Mouse (Mus musculus) splenic B cell, adult 2 months (primary cell): ENCODE data around the gene Macrod2.
A peak's percentile ranks its signal among the peaks of the same experiment; 100 is the strongest.

Experiments used
- DNase-seq: peaks from one replicate; pipeline ENCODE4 v3.0.0-alpha.2; 2011; ENCODE audit warnings: low read depth, low spot score
- H3K27me3 ChIP-seq: 2 replicates; pipeline ENCODE4 v1.6.1; 2012; ENCODE audit warnings: mild to moderate bottlenecking, low read length, moderate library complexity, mixed read lengths; ENCODE audit not compliant: control insufficient read depth, poor library complexity, insufficient read depth, severe bottlenecking
- H3K36me3 ChIP-seq: 2 replicates; pipeline ENCODE4 v1.6.1; 2012; ENCODE audit warnings: mild to moderate bottlenecking, low read length, moderate library complexity, mixed read lengths; ENCODE audit not compliant: control insufficient read depth, poor library complexity, insufficient read depth, severe bottlenecking

The Macrod2 gene

GRCm38 (mm10) chr2:140773456-140773855 is 378.3 kb downstream of the Macrod2 start:
- no peak for DNase-seq
- no peaks in the 10 kb centered on the region for H3K27me3 ChIP-seq
- no peaks in the 10 kb centered on the region for H3K36me3 ChIP-seq

DNA sequence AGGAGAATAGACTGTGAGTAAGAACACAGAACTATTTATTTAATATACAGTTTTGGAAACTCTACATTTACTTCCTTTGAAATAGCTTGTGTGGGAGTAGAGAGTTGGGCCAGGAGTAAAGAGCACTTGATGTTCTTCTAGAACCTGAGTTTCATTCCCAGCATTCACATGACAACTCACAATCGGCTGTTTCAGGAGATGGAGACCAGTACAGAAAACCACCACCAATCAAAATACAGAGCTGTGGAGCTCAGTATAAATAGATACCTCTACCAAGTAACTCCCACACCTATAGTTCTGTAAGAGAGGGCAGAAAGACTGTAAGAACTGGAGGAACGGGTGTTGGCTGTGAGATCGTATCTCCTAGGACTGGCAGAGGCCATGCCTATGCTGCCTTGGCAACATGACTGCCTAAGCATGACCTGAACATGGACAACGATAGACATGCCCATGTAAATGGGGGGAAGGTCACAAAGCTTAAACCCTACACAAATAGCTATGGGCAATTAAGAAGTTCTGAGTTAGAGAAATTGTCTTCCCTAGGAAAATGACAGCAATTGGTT is 379.8 kb downstream of the Macrod2 start:
- Histone ChIP-seq H3K27me3 (no peaks in the 10 kb centered on the region), H3K36me3 (no peaks in the 10 kb centered on the region)
- DNase-seq = no peak

DNA sequence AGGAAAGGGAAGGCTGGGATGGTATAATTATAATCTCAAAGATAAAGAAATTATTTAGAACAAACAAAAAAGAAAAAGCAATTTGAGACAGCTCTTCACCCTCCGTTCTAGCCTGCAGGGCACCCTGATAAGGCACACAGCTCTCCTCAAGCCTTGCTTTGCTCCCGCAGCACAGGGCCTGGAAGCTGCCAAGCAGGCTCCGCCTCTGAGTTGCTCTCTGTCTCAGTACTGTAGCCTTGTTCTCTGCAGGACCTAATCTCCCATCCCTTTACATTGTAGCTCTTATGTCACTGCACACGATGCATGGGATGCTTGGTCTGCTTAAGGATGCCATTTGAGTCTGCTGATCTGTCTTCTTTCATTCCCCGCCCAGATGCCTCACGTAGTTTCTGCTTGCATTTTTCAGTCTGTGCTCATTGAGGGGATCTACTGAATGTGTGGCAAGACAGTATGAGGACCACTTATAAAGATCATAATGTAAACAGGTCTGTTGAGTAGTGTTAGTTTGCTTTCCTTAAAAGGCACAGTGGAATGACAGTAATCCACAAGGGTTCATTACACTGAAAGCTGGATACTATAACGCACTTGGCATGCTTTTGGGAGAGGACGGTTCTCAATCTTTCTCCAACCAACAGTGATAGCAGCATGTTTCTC is 380.5 kb downstream of the Macrod2 start:
- Histone ChIP-seq H3K27me3 (no peaks in the 10 kb centered on the region), H3K36me3 (no peaks in the 10 kb centered on the region)
- DNase-seq = no peak

DNA sequence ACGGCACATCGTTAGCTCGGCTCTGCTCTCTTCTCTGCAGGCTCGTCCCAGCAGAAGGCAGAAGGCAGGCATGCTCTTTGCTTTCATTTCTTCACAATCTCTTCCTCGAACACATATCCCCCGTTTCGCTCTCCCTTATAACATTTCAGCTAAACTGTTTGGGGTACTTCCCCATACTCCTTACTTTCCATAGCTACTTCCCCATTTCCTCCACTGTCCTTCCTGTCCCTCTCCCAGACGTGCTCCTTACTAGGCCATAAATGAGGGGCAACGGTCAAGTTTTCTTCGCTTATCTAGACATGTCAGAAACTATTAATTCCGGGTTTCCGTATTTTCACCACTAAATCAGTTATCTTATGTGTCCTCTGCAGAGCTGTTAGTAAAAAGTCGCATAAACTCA is 383.1 kb downstream of the Macrod2 start:
- H3K27me3 ChIP-seq = no peaks in the 10 kb centered on the region
- no peaks in the 10 kb centered on the region for H3K36me3 ChIP-seq
- no peak for DNase-seq

- H3K36me3 ChIP-seq = no peaks in the 10 kb centered on the region
- no peak for DNase-seq
- H3K27me3 ChIP-seq = no peaks in the 10 kb centered on the region
These were observed 387.9 kb downstream of the Macrod2 start for GRCm38 (mm10) chr2:140783041-140783440.

DNA sequence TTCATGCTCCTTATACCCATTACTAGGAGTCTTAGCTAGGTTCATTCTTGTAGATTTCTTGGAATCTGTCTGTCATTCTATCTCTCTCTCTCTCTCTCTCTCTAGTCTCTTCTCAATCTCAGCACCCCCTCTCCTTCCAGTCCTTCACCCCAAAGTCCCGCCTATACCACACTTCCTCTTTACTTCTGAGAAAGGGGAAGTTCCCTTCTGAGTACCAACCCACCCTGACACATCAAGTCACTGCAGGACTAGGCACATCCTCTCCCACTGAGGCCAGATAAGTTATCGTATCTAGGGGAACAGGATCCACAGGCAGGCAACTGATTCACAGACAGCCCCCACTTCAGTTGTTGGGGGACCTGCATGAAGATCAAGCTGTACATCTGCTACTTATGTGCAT is 389.5 kb downstream of the Macrod2 start:
- DNase-seq = peak; percentile 11
- no peaks in the 10 kb centered on the region for H3K36me3 ChIP-seq
- no peaks in the 10 kb centered on the region for H3K27me3 ChIP-seq

- H3K27me3 ChIP-seq = no peaks in the 10 kb centered on the region
- no peaks in the 10 kb centered on the region for H3K36me3 ChIP-seq
- DNase-seq = no peak
These were observed 395.3 kb downstream of the Macrod2 start for GRCm38 (mm10) chr2:140790363-140790762.

- DNase-seq = no peak
These were observed 398.9 kb downstream of the Macrod2 start for GRCm38 (mm10) chr2:140793886-140794608.

DNA sequence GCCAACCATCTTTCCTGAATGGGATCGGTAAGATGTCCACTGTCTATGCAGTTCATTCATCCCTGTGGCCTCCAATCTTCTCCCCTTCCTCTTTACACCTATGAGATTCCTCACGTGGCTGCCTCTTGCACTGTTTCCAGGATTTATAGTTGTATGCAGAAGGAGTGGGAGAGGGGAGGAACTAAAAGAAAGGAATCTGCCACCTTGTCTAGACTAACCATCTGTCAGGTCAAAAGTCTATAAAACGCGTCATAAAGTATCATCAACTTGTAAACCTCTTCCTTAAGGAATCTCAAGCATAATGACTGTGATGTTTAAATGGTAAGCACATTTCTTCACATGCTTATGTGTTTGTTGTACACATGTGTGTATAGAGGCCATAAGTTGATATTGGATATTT is 416.6 kb downstream of the Macrod2 start:
- Histone ChIP-seq H3K36me3 (no peaks in the 10 kb centered on the region), H3K27me3 (no peaks in the 10 kb centered on the region)
- no peak for DNase-seq

More at GRCm38 (mm10) chr2:140793886-140794608, 398.9 kb downstream of the Macrod2 start:
- no peaks in the 10 kb centered on the region for H3K36me3 ChIP-seq
- H3K27me3 ChIP-seq = no peaks in the 10 kb centered on the region

DNA sequence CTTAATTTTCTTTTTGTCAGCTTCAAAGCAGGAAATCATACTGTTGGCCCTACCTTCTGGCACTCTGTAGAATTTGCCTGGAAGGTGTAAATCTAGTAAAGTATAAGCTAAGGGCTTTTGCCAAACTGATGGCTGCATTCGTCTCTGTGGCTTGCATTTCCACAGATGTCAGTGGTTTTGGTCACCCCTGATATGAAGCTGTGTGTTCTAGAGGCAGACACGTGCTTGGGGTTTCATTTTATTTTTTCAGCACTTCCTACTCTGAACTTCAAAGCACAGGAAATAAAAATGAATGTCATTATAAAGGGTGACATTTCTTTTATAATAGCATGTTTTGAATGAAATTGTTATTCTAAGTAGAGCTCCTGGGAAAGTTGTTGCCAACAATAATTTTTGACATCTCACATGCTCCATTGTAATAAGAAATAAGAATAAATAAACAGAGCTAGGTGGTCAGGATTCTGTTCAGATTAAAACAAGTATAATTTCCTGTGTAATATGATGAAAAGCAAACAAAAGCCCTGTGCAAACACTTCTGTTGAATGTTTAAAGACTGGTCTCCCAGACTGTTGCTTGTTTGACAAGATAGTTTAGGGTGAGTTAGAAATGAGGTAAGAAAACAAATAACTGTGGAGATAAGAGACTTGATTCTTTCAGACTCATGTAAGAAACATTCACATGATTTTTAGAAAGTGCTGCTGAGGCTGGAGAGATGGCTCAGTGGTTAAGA is 424.4 kb downstream of the Macrod2 start:
- H3K27me3 ChIP-seq = no peaks in the 10 kb centered on the region
- H3K36me3 ChIP-seq = no peaks in the 10 kb centered on the region
- no peak for DNase-seq

DNA sequence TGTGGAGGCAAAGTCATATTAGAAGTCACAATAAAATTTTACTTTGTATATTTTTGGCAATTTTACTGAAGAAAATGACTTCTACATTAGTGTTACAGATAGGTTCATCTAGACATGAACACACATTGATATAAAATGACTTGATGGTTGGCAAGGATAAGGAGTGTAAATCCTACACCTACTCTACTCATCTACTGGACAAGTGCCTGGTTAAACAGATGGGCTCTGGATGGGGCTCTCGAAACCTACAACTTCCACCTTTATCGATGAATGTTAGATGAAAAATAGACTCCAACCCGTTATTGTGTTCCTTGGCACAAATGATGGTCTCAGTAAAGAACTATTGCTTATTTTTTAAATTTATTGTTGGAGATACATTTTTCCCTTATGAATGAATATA is 427.3 kb downstream of the Macrod2 start:
- no peaks in the 10 kb centered on the region for H3K27me3 ChIP-seq
- no peaks in the 10 kb centered on the region for H3K36me3 ChIP-seq
- DNase-seq = no peak

- Histone ChIP-seq H3K36me3 (no peaks in the 10 kb centered on the region), H3K27me3 (no peaks in the 10 kb centered on the region)
- no peak for DNase-seq
These were observed 431.1 kb downstream of the Macrod2 start for GRCm38 (mm10) chr2:140826241-140826640.

DNA sequence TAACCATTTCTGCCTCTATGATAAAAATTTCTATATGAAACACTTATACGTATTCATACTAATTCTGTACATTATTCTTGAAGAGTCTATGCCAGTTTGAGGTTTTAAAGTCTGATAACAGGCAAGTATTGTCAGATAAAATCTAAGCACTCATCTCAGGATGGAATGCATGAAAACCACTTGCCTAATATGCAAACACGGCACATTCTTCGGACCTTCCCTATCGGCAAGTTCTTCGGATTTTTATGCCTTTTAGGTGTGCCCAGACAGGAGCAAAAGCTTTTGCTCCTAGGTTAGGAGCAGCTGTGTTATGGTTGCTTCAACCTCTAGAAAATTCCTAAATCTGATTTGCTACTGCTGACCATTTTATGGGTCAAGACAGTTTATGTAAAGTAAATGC is 433.8 kb downstream of the Macrod2 start:
- H3K36me3 ChIP-seq = no peaks in the 10 kb centered on the region
- DNase-seq = no peak
- no peaks in the 10 kb centered on the region for H3K27me3 ChIP-seq

- DNase-seq = no peak
- H3K27me3 ChIP-seq = no peaks in the 10 kb centered on the region
These were observed 435.0 kb downstream of the Macrod2 start for GRCm38 (mm10) chr2:140830086-140830485.

GRCm38 (mm10) chr2:140839371-140839770 is 444.3 kb downstream of the Macrod2 start:
- Histone ChIP-seq H3K27me3 (no peaks in the 10 kb centered on the region), H3K36me3 (no peaks in the 10 kb centered on the region)
- no peak for DNase-seq

More at GRCm38 (mm10) chr2:140830086-140830485, 435.0 kb downstream of the Macrod2 start:
- H3K36me3 ChIP-seq = no peaks in the 10 kb centered on the region
